ENCODE assay signal across 8 mouse cellular contexts in genomic region chr11:76429966-76430631, GRCm38 (mm10). TPM values are rescaled to one million over a fixed set of nuclear protein-coding genes. Genes with fewer than 3 reads are reported as not detected.
A peak's percentile ranks its signal among the peaks of the same experiment; 100 is the strongest.
DNase-seq lines count a peak whose midpoint lies in the region; ATAC-seq and TF ChIP-seq lines count a peak whose summit lies in the region.
"Had no signal": no experiment of that assay in that cellular context is flagged by ENCODE, and none has a peak within 500 bp of the region (broad histone marks: within the 10 kb centered on the region; RNA-seq: fewer than 3 reads in every experiment).

No protein-coding gene starts in this region.

- H3K4me1 ChIP-seq in kidney, embryonic 15.5 days = no peaks in the 10 kb centered on the region
- peaks cover 2% of the 10 kb centered on the region for H3K4me1 ChIP-seq in forebrain, embryonic 14.5 days (ENCODE audit: control insufficient read depth, insufficient read depth, low read length)
- H3K4me1 ChIP-seq in intestine, postnatal 0 days (replicated peaks; ENCODE audit: control insufficient read depth, insufficient read depth, low read length) = 0 out of 2 replicates have a peak, but pooled peaks cover 6% of the 10 kb centered on the region
- H3K4me1 ChIP-seq in olfactory bulb, adult 2 months (ENCODE audit: control insufficient read depth, insufficient read depth, low read length) = peaks cover 59% of the 10 kb centered on the region

- no peak for ATAC-seq in kidney, embryonic 15.5 days (replicated peaks; ENCODE audit: low FRiP score)
- no peak for ATAC-seq in forebrain, embryonic 14.5 days
- ATAC-seq in intestine, postnatal 0 days = no peak

- peaks cover 34% of the 10 kb centered on the region for H3K36me3 ChIP-seq in kidney, embryonic 15.5 days
- H3K36me3 ChIP-seq in forebrain, embryonic 14.5 days (ENCODE audit: control insufficient read depth, insufficient read depth, low read length) = peaks cover 25% of the 10 kb centered on the region
- H3K36me3 ChIP-seq in intestine, postnatal 0 days (ENCODE audit: control insufficient read depth, insufficient read depth) = peaks cover 59% of the 10 kb centered on the region

- no peak overlapping the region for H3K4me2 ChIP-seq in kidney, embryonic 15.5 days
- H3K4me2 ChIP-seq in forebrain, embryonic 14.5 days (ENCODE audit: low read length) = no peak overlapping the region
- H3K4me2 ChIP-seq in intestine, postnatal 0 days (replicated peaks; ENCODE audit: low read depth) = no peak overlapping the region

- no peaks in the 10 kb centered on the region for H3K27me3 ChIP-seq in kidney, embryonic 15.5 days
- H3K27me3 ChIP-seq in forebrain, embryonic 14.5 days (replicated peaks; ENCODE audit: control insufficient read depth, insufficient read depth, low read length) = no peaks in the 10 kb centered on the region
- H3K27me3 ChIP-seq in intestine, postnatal 0 days (replicated peaks; ENCODE audit: control insufficient read depth, insufficient read depth, low read length) = no peaks in the 10 kb centered on the region

- no peak for TF ChIP-seq POLR2A in olfactory bulb, adult 2 months (IDR thresholded peaks at IDR 0.05; ENCODE audit: insufficient read depth, low read depth, low read length)

- H3K4me3 ChIP-seq in kidney, embryonic 15.5 days (replicated peaks) = no peak overlapping the region
- H3K4me3 ChIP-seq in forebrain, embryonic 14.5 days (ENCODE audit: low read depth, low read length) = no peak overlapping the region
- H3K4me3 ChIP-seq in intestine, postnatal 0 days (ENCODE audit: low read depth, low read length) = no peak overlapping the region
- no peak overlapping the region for H3K4me3 ChIP-seq in olfactory bulb, adult 2 months (ENCODE audit: insufficient read depth, low read depth, low read length)

- H3K27ac ChIP-seq in kidney, embryonic 15.5 days = 0 out of 2 replicates have a peak overlapping the region, but pooled peaks have one; percentile 10
- H3K27ac ChIP-seq in forebrain, embryonic 14.5 days (ENCODE audit: low read depth, low read length) = 0 out of 2 replicates have a peak overlapping the region, but pooled peaks have one; percentile 21
- peak overlapping the region; percentile 15; the same call in 1 of the 2 replicates for H3K27ac ChIP-seq in intestine, postnatal 0 days (ENCODE audit: low read depth, low read length)
- peak overlapping the region; percentile 8 for H3K27ac ChIP-seq in olfactory bulb, adult 2 months (ENCODE audit: insufficient read depth, low read depth, low read length)

- no peak for DNase-seq in kidney, adult 9 months
- DNase-seq in forebrain, embryonic 14.5 days (ENCODE audit: low spot score) = no peak
- no peak for DNase-seq in layer of hippocampus, postnatal 14 days (ENCODE audit: low spot score in 2 of 2)
- no peak for DNase-seq in urinary bladder, postnatal 25 days (ENCODE audit: low spot score)
- DNase-seq: kidney, postnatal 4 days had no signal

- no peak overlapping the region for H3K9ac ChIP-seq in kidney, embryonic 15.5 days
- H3K9ac ChIP-seq in forebrain, embryonic 14.5 days (ENCODE audit: low read length) = no peak overlapping the region
- H3K9ac ChIP-seq in intestine, postnatal 0 days (ENCODE audit: low read depth, low read length) = no peak overlapping the region; the same call in 1 of the 2 replicates

- no peak for TF ChIP-seq CTCF in intestine, postnatal 0 days (IDR thresholded peaks at IDR 0.05; ENCODE audit: low read depth)
- TF ChIP-seq CTCF in olfactory bulb, adult 2 months (IDR thresholded peaks at IDR 0.05; ENCODE audit: insufficient read depth, low read depth, low read length) = no peak

- WGBS in kidney, embryonic 15.5 days = 47% methylated on average over 6 of the region's 6 CpGs
- WGBS in forebrain, embryonic 14.5 days = 77% methylated on average over 6 of the region's 6 CpGs
- WGBS in intestine, postnatal 0 days = 80% methylated on average over 6 of the region's 6 CpGs
- WGBS in olfactory bulb, adult 2 months = 47% methylated on average over 6 of the region's 6 CpGs

- H3K9me3 ChIP-seq in kidney, embryonic 15.5 days (replicated peaks) = no peaks in the 10 kb centered on the region
- H3K9me3 ChIP-seq in forebrain, embryonic 14.5 days (replicated peaks; ENCODE audit: control insufficient read depth, low read length) = no peaks in the 10 kb centered on the region
- no peaks in the 10 kb centered on the region for H3K9me3 ChIP-seq in intestine, postnatal 0 days (ENCODE audit: control insufficient read depth)

RNA-seq across cellular contexts. Expression of gene Timm22, which starts 23.3 kb away (rescaled TPM):
- 105 and 111 TPM in 2 replicates for polyA plus RNA-seq in kidney, embryonic 15.5 days (2015; fragmentation: Nextera tagmentation; extraction: Ambion mirVana)
- polyA plus RNA-seq in forebrain, embryonic 14.5 days (2014; fragmentation: Nextera tagmentation; extraction: Ambion mirVana) = 125 TPM in 2 replicates
- 95.2 and 96.0 TPM in 2 replicates for polyA plus RNA-seq in intestine, postnatal 0 days (2015; fragmentation: Nextera tagmentation; extraction: Ambion mirVana)
- polyA plus RNA-seq in olfactory bulb, adult 2 months (2012; ENCODE audit: insufficient read depth, insufficient read length, low replicate concordance, missing spikeins) = not detected in 2 replicates
- 10 to 100 TPM; 30.2 to 33.0 TPM for total RNA-seq in layer of hippocampus, postnatal 14 days (2021)

RNA-seq across cellular contexts. Expression of gene Nxn, which starts 31.2 kb away (rescaled TPM):
- 30.2 and 33.1 TPM in 2 replicates for polyA plus RNA-seq in kidney, embryonic 15.5 days (2015; fragmentation: Nextera tagmentation; extraction: Ambion mirVana)
- polyA plus RNA-seq in forebrain, embryonic 14.5 days (2014; fragmentation: Nextera tagmentation; extraction: Ambion mirVana) = 19.3 and 21.2 TPM in 2 replicates
- polyA plus RNA-seq in intestine, postnatal 0 days (2015; fragmentation: Nextera tagmentation; extraction: Ambion mirVana) = 14.9 and 15.9 TPM in 2 replicates
- polyA plus RNA-seq in olfactory bulb, adult 2 months (2012; ENCODE audit: insufficient read depth, insufficient read length, low replicate concordance, missing spikeins) = not detected in 2 replicates
- total RNA-seq in layer of hippocampus, postnatal 14 days (2021) = 10 to 100 TPM; 14.1 to 18.5 TPM

Comparison
In these comparisons a context has a peak if more than half of its experiments do, and no peak if none do; other contexts are left out.
1. RNA of gene Timm22, which starts 23.3 kb away (polyA plus RNA-seq): 125 TPM in forebrain, embryonic 14.5 days, 105 to 111 TPM in kidney, embryonic 15.5 days and 95.2 to 96.0 TPM in intestine, postnatal 0 days; not detected in olfactory bulb, adult 2 months; every median in the first group is over 10 times any median in the second.
2. Peak in every context shown above with its lines, with median percentiles within 50 percentile points of each other: H3K27ac ChIP-seq.